Comparison of ENCODE assay signal across 21 mouse cellular contexts in the genomic region with DNA sequence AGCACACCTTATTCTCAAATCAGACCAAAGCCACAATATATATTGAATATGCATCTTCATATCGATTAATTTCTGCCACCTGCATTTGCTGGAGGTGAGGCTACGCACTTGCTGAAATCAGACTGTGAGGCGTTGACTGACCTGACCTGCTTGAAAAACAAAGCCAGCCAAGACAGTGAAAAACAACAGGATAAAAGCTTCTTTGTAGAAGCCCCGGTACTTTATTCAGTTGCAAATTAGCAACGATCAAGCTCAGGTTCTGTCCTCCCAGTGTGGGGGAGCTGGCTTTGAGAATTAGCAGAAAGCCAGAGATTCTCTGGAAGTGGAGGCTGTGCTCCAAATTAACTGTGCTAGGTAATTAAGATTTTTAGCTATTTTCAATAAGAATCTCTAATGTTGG.
DNase-seq lines count a peak whose midpoint lies in the region; ATAC-seq and TF ChIP-seq lines count a peak whose summit lies in the region.
"Had no signal": no experiment of that assay in that cellular context is flagged by ENCODE, and none has a peak within 500 bp of the region (broad histone marks: within the 10 kb centered on the region; RNA-seq: fewer than 3 reads in every experiment).

No protein-coding gene starts in this region.

- H3K4me2 ChIP-seq in hindbrain, embryonic 14.5 days (replicated peaks) = no peak overlapping the region
- H3K4me2 ChIP-seq: embryonic facial prominence, embryonic 12.5 days; forebrain, embryonic 12.5 days had no signal

- 0 out of 2 replicates have a peak, but pooled peaks have one; percentile 30 for TF ChIP-seq EP300 in ES-Bruce4 (IDR thresholded peaks at IDR 0.05; ENCODE audit: insufficient read depth, low read depth, low read length)

- H3K4me3 ChIP-seq in ES-Bruce4 (ENCODE audit: low read depth, low read length) = no peak overlapping the region
- peak overlapping the region in 1 of 2 experiments; percentile 9; a peak in 1 of 4 replicates for H3K4me3 ChIP-seq in ES-E14 (ENCODE audit: insufficient read depth in 1 of 2, low read depth in 1 of 2, low read length in 2 of 2, poor library complexity in 1 of 2, severe bottlenecking in 1 of 2)
- H3K4me3 ChIP-seq in hindbrain, embryonic 14.5 days (replicated peaks; ENCODE audit: low read length) = no peak overlapping the region
- H3K4me3 ChIP-seq: embryonic facial prominence, embryonic 10.5 days; embryonic facial prominence, embryonic 12.5 days; erythroblast, embryonic 14.5 days; forebrain, embryonic 10.5 days; forebrain, embryonic 12.5 days had no signal

- H3K9me3 ChIP-seq in ES-Bruce4 (replicated peaks; ENCODE audit: control insufficient read depth, insufficient read depth, low read length, poor library complexity, severe bottlenecking) (peaks cover 34% of the 10 kb centered on the region), ES-E14 (ENCODE audit: control insufficient read depth, insufficient read depth, low read depth, low read length) (no peaks in the 10 kb centered on the region; the same call in 1 of the 2 replicates)
- H3K9me3 ChIP-seq in hindbrain, embryonic 14.5 days (ENCODE audit: control insufficient read depth, low read length) = peaks cover 16% of the 10 kb centered on the region
- H3K9me3 ChIP-seq: embryonic facial prominence, embryonic 12.5 days; forebrain, embryonic 12.5 days had no signal

- WGBS in hindbrain, embryonic 14.5 days = 46% methylated on average over 5 of the region's 5 CpGs

- DNase-seq in ES-E14 (ENCODE audit: low read depth, low spot score) = peak; percentile 49
- peak; percentile 91 for DNase-seq in ZHBTc4 (ENCODE audit: low read depth, low spot score)
- DNase-seq in hindbrain, embryonic 14.5 days (ENCODE audit: low spot score) = no peak
- DNase-seq in right cerebral cortex, postnatal 4 days = no peak
- DNase-seq in kidney, postnatal 10 days = no peak
- DNase-seq: adrenal gland, adult 8-10 months; adrenal gland, postnatal 14 days; adrenal gland, postnatal 36 days; cerebellum, adult 11-12 months; cerebellum, adult 2 months; cerebellum, adult 9-10 months; cerebellum, postnatal 10 days; cerebellum, postnatal 25 days had no signal

- in situ Hi-C loops in ES-E14 (cut with MboI; ENCODE audit: low sequenced_read_pairs in 2 of 2, unreplicated experiment in 2 of 2) = no loop called here

- H3K9ac ChIP-seq in ES-Bruce4 (ENCODE audit: low read depth, poor library complexity, severe bottlenecking) = no peak overlapping the region
- H3K9ac ChIP-seq in ES-E14 (ENCODE audit: insufficient read depth, low read depth, low read length, poor library complexity, severe bottlenecking) = no peak overlapping the region
- no peak overlapping the region for H3K9ac ChIP-seq in hindbrain, embryonic 14.5 days
- H3K9ac ChIP-seq: embryonic facial prominence, embryonic 12.5 days; forebrain, embryonic 12.5 days had no signal

- TF ChIP-seq CTCF in ES-Bruce4 (IDR thresholded peaks at IDR 0.05; ENCODE audit: low read depth, low read length) = no peak

- H3K27ac ChIP-seq in ES-Bruce4 (ENCODE audit: insufficient read depth, low read length) (no peak overlapping the region; the same call in 1 of the 2 replicates), ES-E14 (ENCODE audit: insufficient read depth, low read depth, low read length, poor library complexity, severe bottlenecking) (peak overlapping the region; percentile 86; the same call in 1 of the 2 replicates)
- no peak overlapping the region for H3K27ac ChIP-seq in hindbrain, embryonic 14.5 days
- H3K27ac ChIP-seq: embryonic facial prominence, embryonic 10.5 days; embryonic facial prominence, embryonic 12.5 days; forebrain, embryonic 10.5 days; forebrain, embryonic 12.5 days had no signal

- no peaks in the 10 kb centered on the region for H3K36me3 ChIP-seq in ES-Bruce4 (ENCODE audit: control insufficient read depth, insufficient read depth, low read length, poor library complexity, severe bottlenecking)
- peaks cover 4% of the 10 kb centered on the region; the same call in 1 of the 2 replicates for H3K36me3 ChIP-seq in ES-E14 (ENCODE audit: control insufficient read depth, insufficient read depth, low read length, poor library complexity, severe bottlenecking)
- H3K36me3 ChIP-seq in hindbrain, embryonic 14.5 days (replicated peaks; ENCODE audit: control insufficient read depth, insufficient read depth) = no peaks in the 10 kb centered on the region
- H3K36me3 ChIP-seq: embryonic facial prominence, embryonic 10.5 days; embryonic facial prominence, embryonic 12.5 days; forebrain, embryonic 10.5 days; forebrain, embryonic 12.5 days had no signal

- ATAC-seq in hindbrain, embryonic 14.5 days (ENCODE audit: low FRiP score) = no peak
- ATAC-seq: forebrain, embryonic 14.5 days; forebrain, embryonic 16.5 days had no signal

- no peaks in the 10 kb centered on the region for H3K27me3 ChIP-seq in ES-Bruce4 (ENCODE audit: control insufficient read depth, insufficient read depth, low read length, poor library complexity, severe bottlenecking)
- no peaks in the 10 kb centered on the region for H3K27me3 ChIP-seq in hindbrain, embryonic 14.5 days (ENCODE audit: control insufficient read depth, insufficient read depth, low read length)
- H3K27me3 ChIP-seq: embryonic facial prominence, embryonic 12.5 days; forebrain, embryonic 12.5 days had no signal

- H3K4me1 ChIP-seq in ES-Bruce4 (ENCODE audit: control insufficient read depth, insufficient read depth, low read length) (no peaks in the 10 kb centered on the region), ES-E14 (ENCODE audit: control insufficient read depth in 2 of 2, insufficient read depth in 2 of 2, low read length in 2 of 2, poor library complexity in 1 of 2) (0 out of 4 replicates have a peak, but pooled peaks cover 0 to 2% of the 10 kb centered on the region in 2 experiments)
- H3K4me1 ChIP-seq in hindbrain, embryonic 14.5 days (replicated peaks; ENCODE audit: control insufficient read depth, insufficient read depth, low read length) = no peaks in the 10 kb centered on the region
- H3K4me1 ChIP-seq: embryonic facial prominence, embryonic 10.5 days; embryonic facial prominence, embryonic 12.5 days; forebrain, embryonic 10.5 days; forebrain, embryonic 12.5 days had no signal

- TF ChIP-seq POLR2A in ES-Bruce4 (IDR thresholded peaks at IDR 0.05; ENCODE audit: insufficient read depth, low read length) = no peak

TF ChIP-seq in ES-E14, 5 proteins besides CTCF, POLR2A, EP300 and RAD21:
- TF ChIP-seq ZNF384 (IDR thresholded peaks at IDR 0.05; ENCODE audit: low read depth, low read length) (no peak), MAFK (IDR thresholded peaks at IDR 0.05; ENCODE audit: insufficient read depth, low read depth, low read length) (0 out of 2 replicates have a peak, but pooled peaks have one; percentile 8)

Comparison
In these comparisons a context has a peak if more than half of its experiments do, and no peak if none do; other contexts are left out.
1. DNase-seq: peak in ES-E14 (single experiment) and ZHBTc4 (single experiment); none in hindbrain, embryonic 14.5 days (single experiment), right cerebral cortex, postnatal 4 days (single experiment) and kidney, postnatal 10 days (single experiment).